Mouse (Mus musculus) liver, embryonic 14.5 days (tissue): Measurements from ENCODE around the gene Morn1.

Experiments used
- CTCF ChIP-seq: IDR thresholded peaks from 2 replicates; pipeline ENCODE4 v1.5.1; 2016; ENCODE audit warnings: antibody characterized with exemption, low read depth, control low read depth
- EP300 ChIP-seq: IDR thresholded peaks from 2 replicates; pipeline ENCODE4 v1.6.1; 2016; ENCODE audit warnings: antibody characterized with exemption, low read depth

- no peak for TF ChIP-seq CTCF
- TF ChIP-seq EP300, result no peak
These were observed 99.5 kb downstream of the Morn1 start for GRCm38 (mm10) chr4:155185845-155186244.
